ENCODE assay signal across 15 mouse cellular contexts in the genomic region with DNA sequence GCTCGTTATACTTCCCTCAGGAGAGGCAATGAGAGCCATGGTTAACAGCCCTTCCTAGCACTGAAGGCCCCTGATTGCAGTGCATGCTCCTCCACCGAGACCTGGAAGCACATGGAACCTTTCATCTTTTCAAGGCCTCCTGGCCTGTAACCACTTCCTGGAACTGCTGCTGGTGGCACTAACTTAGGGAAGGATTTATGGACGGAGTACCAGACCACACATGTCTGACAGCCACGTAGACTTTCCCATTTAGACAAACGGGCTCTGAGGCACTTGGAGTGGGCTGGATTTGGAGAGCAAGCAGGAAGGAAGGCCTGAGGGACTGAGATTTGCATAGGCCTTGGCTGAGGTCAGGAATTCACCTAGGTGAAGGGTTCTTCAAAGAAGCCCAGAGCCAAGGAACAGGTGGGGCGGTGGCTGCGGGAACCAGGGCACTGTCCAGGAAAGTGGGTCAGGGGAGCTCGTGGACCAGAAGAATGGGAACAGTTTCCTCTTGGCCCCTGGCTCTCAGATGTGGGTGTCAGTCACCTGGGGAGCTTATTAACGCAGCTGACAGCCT. TPM values are rescaled to one million over a fixed set of nuclear protein-coding genes. Genes with fewer than 3 reads are reported as not detected.
DNase-seq lines count a peak whose midpoint lies in the region; ATAC-seq and TF ChIP-seq lines count a peak whose summit lies in the region.
"Had no signal": no experiment of that assay in that cellular context is flagged by ENCODE, and none has a peak within 500 bp of the region (broad histone marks: within the 10 kb centered on the region; RNA-seq: fewer than 3 reads in every experiment).

No protein-coding gene starts in this region.

- no peaks in the 10 kb centered on the region for H3K27me3 ChIP-seq in hindbrain, embryonic 12.5 days
- H3K27me3 ChIP-seq in hindbrain, embryonic 11.5 days (ENCODE audit: control insufficient read depth, insufficient read depth, low read length), result no peaks in the 10 kb centered on the region
- no peaks in the 10 kb centered on the region for H3K27me3 ChIP-seq in midbrain, postnatal 0 days (ENCODE audit: insufficient read depth, low read length)
- H3K27me3 ChIP-seq: forebrain, embryonic 12.5 days; intestine, embryonic 15.5 days had no signal

- H3K9ac ChIP-seq in hindbrain, embryonic 12.5 days, result no peak overlapping the region
- H3K9ac ChIP-seq in hindbrain, embryonic 11.5 days (ENCODE audit: low read depth, low read length), result no peak overlapping the region
- no peak overlapping the region for H3K9ac ChIP-seq in midbrain, postnatal 0 days (replicated peaks; ENCODE audit: low read length, poor library complexity, severe bottlenecking)
- H3K9ac ChIP-seq: forebrain, embryonic 12.5 days; hindbrain, embryonic 14.5 days; intestine, embryonic 15.5 days had no signal

- no peak for TF ChIP-seq CTCF in midbrain, postnatal 0 days (IDR thresholded peaks at IDR 0.05)

- no peak overlapping the region for H3K4me2 ChIP-seq in hindbrain, embryonic 12.5 days (replicated peaks)
- no peak overlapping the region for H3K4me2 ChIP-seq in hindbrain, embryonic 11.5 days (replicated peaks; ENCODE audit: low read depth, low read length)
- H3K4me2 ChIP-seq in midbrain, postnatal 0 days (ENCODE audit: low read depth, low read length, poor library complexity, severe bottlenecking), result no peak overlapping the region
- H3K4me2 ChIP-seq: forebrain, embryonic 12.5 days; hindbrain, embryonic 14.5 days; intestine, embryonic 15.5 days had no signal

- peaks cover 37% of the 10 kb centered on the region for H3K4me1 ChIP-seq in hindbrain, embryonic 12.5 days
- H3K4me1 ChIP-seq in hindbrain, embryonic 11.5 days (replicated peaks; ENCODE audit: control insufficient read depth, insufficient read depth, low read length), result peaks cover 4% of the 10 kb centered on the region; the same call in 1 of the 2 replicates
- H3K4me1 ChIP-seq in midbrain, postnatal 0 days (ENCODE audit: insufficient read depth, low read length), result no peaks in the 10 kb centered on the region

- peaks cover 56% of the 10 kb centered on the region for H3K36me3 ChIP-seq in hindbrain, embryonic 12.5 days
- peaks cover 14% of the 10 kb centered on the region; the same call in 1 of the 2 replicates for H3K36me3 ChIP-seq in hindbrain, embryonic 11.5 days (ENCODE audit: control insufficient read depth, insufficient read depth, low read length)
- H3K36me3 ChIP-seq in midbrain, postnatal 0 days (ENCODE audit: insufficient read depth, low read length), result peaks cover 49% of the 10 kb centered on the region

- ATAC-seq in hindbrain, embryonic 12.5 days (ENCODE audit: low FRiP score), result no peak
- ATAC-seq in hindbrain, embryonic 11.5 days (ENCODE audit: low FRiP score), result no peak
- no peak for ATAC-seq in midbrain, postnatal 0 days (ENCODE audit: low FRiP score)
- ATAC-seq: intestine, embryonic 15.5 days had no signal

- 85% methylated on average over 9 of the region's 9 CpGs for WGBS in hindbrain, embryonic 12.5 days
- WGBS in hindbrain, embryonic 11.5 days, result 77% methylated on average over 9 of the region's 9 CpGs
- WGBS in midbrain, postnatal 0 days, result 77% methylated on average over 9 of the region's 9 CpGs

- DNase-seq in adrenal gland, postnatal 14 days, result peak; percentile 51
- no peak for DNase-seq in adrenal gland, postnatal 25 days
- no peak for DNase-seq in hindbrain, embryonic 11.5 days (ENCODE audit: low spot score)
- DNase-seq in lung, postnatal 36 days, result peak; percentile 46
- no peak for DNase-seq in lung, postnatal 10 days
- no peak for DNase-seq in midbrain, postnatal 0 days (ENCODE audit: low spot score)
- DNase-seq in layer of hippocampus, postnatal 14 days (ENCODE audit: low spot score in 2 of 2), result no peak
- DNase-seq: cerebellum, postnatal 36 days; gastrocnemius, postnatal 14 days; right cerebral cortex, adult 18-20 months; thymus, postnatal 4 days had no signal

- H3K4me3 ChIP-seq in hindbrain, embryonic 12.5 days, result no peak overlapping the region
- H3K4me3 ChIP-seq in hindbrain, embryonic 11.5 days (ENCODE audit: low read depth, low read length), result no peak overlapping the region
- H3K4me3 ChIP-seq in midbrain, postnatal 0 days (ENCODE audit: low read depth, low read length), result no peak overlapping the region
- H3K4me3 ChIP-seq: forebrain, embryonic 12.5 days; intestine, embryonic 15.5 days had no signal

- no peaks in the 10 kb centered on the region for H3K9me3 ChIP-seq in hindbrain, embryonic 12.5 days (replicated peaks)
- no peaks in the 10 kb centered on the region for H3K9me3 ChIP-seq in hindbrain, embryonic 11.5 days (ENCODE audit: control insufficient read depth, low read length)
- H3K9me3 ChIP-seq in midbrain, postnatal 0 days (ENCODE audit: low read length), result no peaks in the 10 kb centered on the region
- H3K9me3 ChIP-seq: forebrain, embryonic 12.5 days; intestine, embryonic 15.5 days had no signal

- H3K27ac ChIP-seq in hindbrain, embryonic 12.5 days, result peak overlapping the region; percentile 19; the same call in 1 of the 2 replicates
- no peak overlapping the region for H3K27ac ChIP-seq in hindbrain, embryonic 11.5 days (ENCODE audit: low read depth, low read length)
- peak overlapping the region; percentile 18; the same call in 1 of the 2 replicates for H3K27ac ChIP-seq in midbrain, postnatal 0 days (ENCODE audit: low read depth, low read length)
- H3K27ac ChIP-seq: forebrain, embryonic 12.5 days; hindbrain, embryonic 14.5 days; intestine, embryonic 15.5 days had no signal

RNA-seq across cellular contexts. Expression of gene Atp1a1, which starts 28.9 kb away (rescaled TPM):
- total RNA-seq in adrenal gland, postnatal 14 days (2021), result 548 and 554 TPM in 2 replicates
- total RNA-seq in adrenal gland, postnatal 25 days (2021), result 768 and 861 TPM in 2 replicates
- polyA plus RNA-seq in hindbrain, embryonic 12.5 days (2016; fragmentation: Nextera tagmentation; extraction: Ambion mirVana), result 62.9 and 63.0 TPM in 2 replicates
- polyA plus RNA-seq in hindbrain, embryonic 11.5 days (2014; fragmentation: Nextera tagmentation; extraction: Ambion mirVana), result 89.9 and 93.0 TPM in 2 replicates
- 211 and 235 TPM in 2 replicates for total RNA-seq in midbrain, postnatal 0 days (2014; rRNA removed)
- 54.7 and 56.7 TPM in 2 replicates for polyA plus RNA-seq in midbrain, postnatal 0 days (2015; fragmentation: Nextera tagmentation; extraction: Ambion mirVana)
- 100 to 1,000 TPM; 455 to 471 TPM for total RNA-seq in layer of hippocampus, postnatal 14 days (2021)

Comparison
In these comparisons a context has a peak if more than half of its experiments do, and no peak if none do; other contexts are left out.
1. DNase-seq: peak in adrenal gland, postnatal 14 days (single experiment) and lung, postnatal 36 days (single experiment); none in adrenal gland, postnatal 25 days (single experiment), hindbrain, embryonic 11.5 days (single experiment), lung, postnatal 10 days (single experiment), midbrain, postnatal 0 days (single experiment) and layer of hippocampus, postnatal 14 days (0 of 2).